Mouse (Mus musculus): ENCODE data around the gene Tbc1d10c. TPM values are rescaled to one million over a fixed set of nuclear protein-coding genes. Genes with fewer than 3 reads are reported as not detected.
"Not testable (repeated sequence)": the region's sequence is repeated elsewhere in the genome, so short reads cannot be mapped to it uniquely, and the experiment has no call there.

Tbc1d10c gene
- polyA plus RNA-seq, 1 experiment: 3.3 TPM

GRCm38 (mm10) chr19:4147022-4147405 lies 44.1 kb downstream of the Tbc1d10c start:
- DNase-seq (ENCODE audit: extremely low spot score in 1 of 2, low spot score in 1 of 2): no peak

- no peak for DNase-seq (ENCODE audit: extremely low spot score in 1 of 2, low spot score in 1 of 2)
Observed at GRCm38 (mm10) chr19:4146366-4147021, 44.6 kb downstream of the Tbc1d10c start.

- DNase-seq (ENCODE audit: extremely low spot score in 1 of 2, low spot score in 1 of 2): no peak
Observed at GRCm38 (mm10) chr19:4145936-4146335, 45.1 kb downstream of the Tbc1d10c start.

- no peak for DNase-seq (ENCODE audit: extremely low spot score in 1 of 2, low spot score in 1 of 2)
Observed at GRCm38 (mm10) chr19:4144550-4145498, 46.3 kb downstream of the Tbc1d10c start.

- no peak for DNase-seq (ENCODE audit: extremely low spot score in 1 of 2, low spot score in 1 of 2)
Observed at GRCm38 (mm10) chr19:4143759-4144268, 47.3 kb downstream of the Tbc1d10c start, which contains the start of gene Cabp4. TSS of gene Cabp4 (minus strand) at chr19:4144033.

GRCm38 (mm10) chr19:4142416-4143173 lies 48.5 kb downstream of the Tbc1d10c start:
- no peak for DNase-seq (ENCODE audit: extremely low spot score in 1 of 2, low spot score in 1 of 2)

- DNase-seq (ENCODE audit: extremely low spot score in 1 of 2, low spot score in 1 of 2): no peak
Observed at GRCm38 (mm10) chr19:4140147-4140546, 50.9 kb downstream of the Tbc1d10c start.

- DNase-seq (ENCODE audit: extremely low spot score in 1 of 2, low spot score in 1 of 2): no peak
Observed at GRCm38 (mm10) chr19:4139446-4139845, 51.6 kb downstream of the Tbc1d10c start, which contains the start of gene Gpr152. TSS of gene Gpr152 (plus strand) at chr19:4139787.

- no peak for DNase-seq (ENCODE audit: extremely low spot score in 1 of 2, low spot score in 1 of 2)
Observed at GRCm38 (mm10) chr19:4137913-4138312, 53.2 kb downstream of the Tbc1d10c start.

- no peak for DNase-seq (ENCODE audit: extremely low spot score in 1 of 2, low spot score in 1 of 2)
Observed at GRCm38 (mm10) chr19:4136463-4136862, 54.6 kb downstream of the Tbc1d10c start.

GRCm38 (mm10) chr19:4135963-4136345 lies 55.1 kb downstream of the Tbc1d10c start:
- DNase-seq (ENCODE audit: extremely low spot score in 1 of 2, low spot score in 1 of 2): not testable (repeated sequence)

- DNase-seq (ENCODE audit: extremely low spot score in 1 of 2, low spot score in 1 of 2): not testable (repeated sequence)
Observed at GRCm38 (mm10) chr19:4135229-4135962, 55.7 kb downstream of the Tbc1d10c start.

GRCm38 (mm10) chr19:4134354-4134753 lies 56.7 kb downstream of the Tbc1d10c start:
- no peak for DNase-seq (ENCODE audit: extremely low spot score in 1 of 2, low spot score in 1 of 2)

Other genes starting within 250 kb of the Tbc1d10c start
- gene Aldh3b3, start 232.6 kb downstream of the Tbc1d10c start, polyA plus RNA-seq (2012; rRNA removed): 0.38 and 0.58 TPM in 2 replicates
- 3.5 and 3.6 TPM in 2 replicates for gene Aldh3b2, start 219.0 kb downstream of the Tbc1d10c start, polyA plus RNA-seq (2012; rRNA removed)
- 5.6 and 5.8 TPM in 2 replicates for gene Acy3, start 204.7 kb downstream of the Tbc1d10c start, polyA plus RNA-seq (2012; rRNA removed)
- gene Tbx10, start 198.5 kb downstream of the Tbc1d10c start, polyA plus RNA-seq (2012; rRNA removed): not detected in 2 replicates
- 7.1 and 8.4 TPM in 2 replicates for gene Nudt8, start 190.7 kb downstream of the Tbc1d10c start, polyA plus RNA-seq (2012; rRNA removed)
- gene Gm49405, start 190.7 kb downstream of the Tbc1d10c start, polyA plus RNA-seq (2012; rRNA removed): 6.3 TPM in 2 replicates
- gene Doc2g, start 188.0 kb downstream of the Tbc1d10c start, polyA plus RNA-seq (2012; rRNA removed): 287 and 325 TPM in 2 replicates
- gene Ndufv1, start 178.5 kb downstream of the Tbc1d10c start, polyA plus RNA-seq (2012; rRNA removed): 248 and 270 TPM in 2 replicates
- gene Gstp1, start 153.3 kb downstream of the Tbc1d10c start, polyA plus RNA-seq (2012; rRNA removed): 454 and 506 TPM in 2 replicates
- gene Gstp2, start 145.3 kb downstream of the Tbc1d10c start, polyA plus RNA-seq (2012; rRNA removed): 5.1 and 14.7 TPM in 2 replicates
- gene Gstp3, start 131.7 kb downstream of the Tbc1d10c start, polyA plus RNA-seq (2012; rRNA removed): not detected in 2 replicates
- not detected in 2 replicates for gene Cabp2, start 109.7 kb downstream of the Tbc1d10c start, polyA plus RNA-seq (2012; rRNA removed)
- 50.3 and 58.5 TPM in 2 replicates for gene Cdk2ap2, start 94.1 kb downstream of the Tbc1d10c start, polyA plus RNA-seq (2012; rRNA removed)
- 290 and 305 TPM in 2 replicates for gene Pitpnm1, start 91.3 kb downstream of the Tbc1d10c start, polyA plus RNA-seq (2012; rRNA removed)
- gene Aip, start 65.4 kb downstream of the Tbc1d10c start, polyA plus RNA-seq (2012; rRNA removed): 162 and 174 TPM in 2 replicates
- 0.06 and 0.11 TPM in 2 replicates for gene Gpr152, start 51.5 kb downstream of the Tbc1d10c start, polyA plus RNA-seq (2012; rRNA removed)
- 0.12 and 0.17 TPM in 2 replicates for gene Cabp4, start 47.3 kb downstream of the Tbc1d10c start, polyA plus RNA-seq (2012; rRNA removed)
- 183 and 225 TPM in 2 replicates for gene Coro1b, start 42.7 kb downstream of the Tbc1d10c start, polyA plus RNA-seq (2012; rRNA removed)
- 1.9 and 2.3 TPM in 2 replicates for gene Ptprcap, start 37.7 kb downstream of the Tbc1d10c start, polyA plus RNA-seq (2012; rRNA removed)
- 82.4 and 85.6 TPM in 2 replicates for gene Rps6kb2, start 27.9 kb downstream of the Tbc1d10c start, polyA plus RNA-seq (2012; rRNA removed)
- 10.7 and 14.3 TPM in 2 replicates for gene Carns1, start 15.8 kb downstream of the Tbc1d10c start, polyA plus RNA-seq (2012; rRNA removed)
- gene Ppp1ca, start 781 bp upstream of the Tbc1d10c start, polyA plus RNA-seq (2012; rRNA removed): 347 and 379 TPM in 2 replicates
- 18.4 and 19.3 TPM in 2 replicates for gene Rad9a, start 10.4 kb upstream of the Tbc1d10c start, polyA plus RNA-seq (2012; rRNA removed)
- 3.9 and 4.5 TPM in 2 replicates for gene Clcf1, start 23.0 kb upstream of the Tbc1d10c start, polyA plus RNA-seq (2012; rRNA removed)
- not detected in 2 replicates for gene AC109138.7, start 23.1 kb upstream of the Tbc1d10c start, polyA plus RNA-seq (2012; rRNA removed)
- gene Pold4, start 40.6 kb upstream of the Tbc1d10c start, polyA plus RNA-seq (2012; rRNA removed): 35.0 and 39.4 TPM in 2 replicates
- gene Ssh3, start 77.9 kb upstream of the Tbc1d10c start, polyA plus RNA-seq (2012; rRNA removed): 98.6 and 106 TPM in 2 replicates
- gene Ankrd13d, start 91.9 kb upstream of the Tbc1d10c start, polyA plus RNA-seq (2012; rRNA removed): 73.1 and 77.0 TPM in 2 replicates
- 183 and 199 TPM in 2 replicates for gene Grk2, start 114.9 kb upstream of the Tbc1d10c start, polyA plus RNA-seq (2012; rRNA removed)
- gene Kdm2a, start 207.0 kb upstream of the Tbc1d10c start, polyA plus RNA-seq (2012; rRNA removed): 68.7 and 69.6 TPM in 2 replicates
- 1.7 and 2.0 TPM in 2 replicates for gene Rhod, start 248.1 kb upstream of the Tbc1d10c start, polyA plus RNA-seq (2012; rRNA removed)